Mouse (Mus musculus) olfactory bulb, adult 2 months (tissue): ENCODE data around the gene Rflna. TPM values are rescaled to one million over a fixed set of nuclear protein-coding genes. Genes with fewer than 3 reads are reported as not detected.

Experiments
- H3K27ac ChIP-seq: fragments of 200-500 bp; 2 replicates; pipeline ENCODE4 v1.5.1; 2012; ENCODE audit warnings: low read depth, low read length; ENCODE audit not compliant: insufficient read depth
- H3K4me1 ChIP-seq: fragments of 200-500 bp; 2 replicates; pipeline ENCODE4 v1.6.1; 2012; ENCODE audit warnings: low read length; ENCODE audit not compliant: control insufficient read depth, insufficient read depth
- H3K4me3 ChIP-seq: fragments of 200-500 bp; 2 replicates; pipeline ENCODE4 v1.5.1; 2012; ENCODE audit warnings: mild to moderate bottlenecking, low read depth, low read length, moderate library complexity; ENCODE audit not compliant: insufficient read depth
- CTCF ChIP-seq: fragments of 200-500 bp; IDR thresholded peaks from 2 replicates; pipeline ENCODE4 v1.5.1; 2012; ENCODE audit warnings: low read depth, mild to moderate bottlenecking, low read length, moderate library complexity; ENCODE audit not compliant: insufficient read depth
- POLR2A ChIP-seq: fragments of 200-500 bp; IDR thresholded peaks from 2 replicates; pipeline ENCODE4 v1.6.1; 2012; ENCODE audit warnings: mild to moderate bottlenecking, low read depth, low read length, moderate library complexity; ENCODE audit not compliant: insufficient read depth
- whole genome bisulfite sequencing: fragments of 180-500 bp; shearing (Covaris S2); methylation state at CpG from one replicate; pipeline ENCODE4 v1.1.7; 2018; 5-methylcytosine and 5-hydroxymethylcytosine counted together
- polyA plus RNA-seq: library from polyadenylated mRNA; stranded (reverse); fragments of >200 nt; gene quantifications from 2 replicates; pipeline ENCODE4 v1.2.4, GENCODE M21; 2012; ENCODE audit warnings: low replicate concordance; ENCODE audit not compliant: missing spikeins, insufficient read depth, insufficient read length

Rflna gene
- not detected in 2 replicates for polyA plus RNA-seq

GRCm38 (mm10) chr5:125002969-125003872 lies at the start of gene Rflna:
Gene Rflna, plus strand, starts transcription at chr5:125003221.
- 6% methylated on average over 36 of the region's 41 CpGs for WGBS
- Histone ChIP-seq H3K27ac (no peak within 1 kb of the TSS), H3K4me1 (peaks cover 25% of the 10 kb centered on the region), H3K4me3 (peak within 1 kb of the TSS; percentile 6; the same call in 1 of the 2 replicates)
- TF ChIP-seq CTCF (no peak), POLR2A (no peak)

DNA sequence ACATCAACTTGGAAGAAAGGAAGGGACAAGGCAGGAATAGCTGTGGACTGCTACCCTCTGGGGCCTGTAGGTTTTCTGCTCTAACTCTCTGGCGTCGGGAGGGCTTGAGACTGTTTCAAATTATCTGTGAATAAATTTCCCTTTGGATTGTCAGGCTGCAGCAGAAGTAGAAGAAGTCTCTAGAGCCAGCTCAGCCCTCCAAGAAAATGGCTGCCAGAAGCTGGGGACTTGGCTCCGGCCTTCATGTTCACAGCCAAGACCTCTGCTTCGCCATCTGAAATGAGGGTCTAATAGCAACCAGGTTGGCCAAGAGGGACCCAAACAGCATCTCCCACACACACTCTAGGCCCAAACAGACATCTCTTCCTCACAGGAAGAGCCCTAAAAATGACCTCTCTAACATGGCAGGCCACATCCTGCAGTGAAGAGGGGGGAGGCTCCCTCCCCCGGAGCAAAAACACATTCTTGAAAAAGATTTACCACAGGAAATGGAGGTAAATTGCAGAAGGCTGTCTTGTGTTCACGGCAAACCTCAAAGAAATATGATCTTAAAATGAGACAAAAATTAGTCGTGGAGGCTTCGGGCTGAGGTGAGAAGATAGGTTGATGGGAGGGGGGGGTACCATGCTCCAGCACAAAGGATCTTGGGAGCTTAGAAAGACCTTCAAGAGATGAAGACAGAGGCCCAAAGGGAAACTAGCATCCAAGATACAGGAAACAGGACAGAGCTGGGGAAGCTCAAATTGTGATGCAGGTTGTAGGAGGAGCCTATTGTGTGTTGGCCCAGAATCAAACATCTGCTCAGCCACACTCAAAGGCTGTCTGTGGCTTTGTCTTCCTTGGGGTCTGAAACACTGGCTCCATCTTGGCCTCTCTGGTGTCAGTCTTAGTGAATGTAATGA lies 48.4 kb upstream of the Rflna start:
- Histone ChIP-seq H3K4me1 (peaks cover 31% of the 10 kb centered on the region), H3K27ac (no peak overlapping the region), H3K4me3 (no peak overlapping the region)
- 78% methylated on average over 8 of the region's 8 CpGs for WGBS
- no peak for TF ChIP-seq POLR2A

- no peak overlapping the region for H3K4me3 ChIP-seq
- no peak for TF ChIP-seq POLR2A
- no peak for TF ChIP-seq CTCF
- H3K27ac ChIP-seq: no peak overlapping the region
- peaks cover 27% of the 10 kb centered on the region for H3K4me1 ChIP-seq
- WGBS: 39% methylated on average over 5 of the region's 5 CpGs
Measured at GRCm38 (mm10) chr5:124957491-124957890, 45.5 kb upstream of the Rflna start.

- 97% methylated on average over 4 of the region's 4 CpGs for WGBS
- TF ChIP-seq CTCF (0 out of 2 replicates have a peak, but pooled peaks have one; percentile 26), POLR2A (no peak)
- no peak overlapping the region for H3K4me3 ChIP-seq
- H3K27ac ChIP-seq: no peak overlapping the region
- peaks cover 23% of the 10 kb centered on the region for H3K4me1 ChIP-seq
Measured at GRCm38 (mm10) chr5:124959099-124959498, 43.9 kb upstream of the Rflna start.

DNA sequence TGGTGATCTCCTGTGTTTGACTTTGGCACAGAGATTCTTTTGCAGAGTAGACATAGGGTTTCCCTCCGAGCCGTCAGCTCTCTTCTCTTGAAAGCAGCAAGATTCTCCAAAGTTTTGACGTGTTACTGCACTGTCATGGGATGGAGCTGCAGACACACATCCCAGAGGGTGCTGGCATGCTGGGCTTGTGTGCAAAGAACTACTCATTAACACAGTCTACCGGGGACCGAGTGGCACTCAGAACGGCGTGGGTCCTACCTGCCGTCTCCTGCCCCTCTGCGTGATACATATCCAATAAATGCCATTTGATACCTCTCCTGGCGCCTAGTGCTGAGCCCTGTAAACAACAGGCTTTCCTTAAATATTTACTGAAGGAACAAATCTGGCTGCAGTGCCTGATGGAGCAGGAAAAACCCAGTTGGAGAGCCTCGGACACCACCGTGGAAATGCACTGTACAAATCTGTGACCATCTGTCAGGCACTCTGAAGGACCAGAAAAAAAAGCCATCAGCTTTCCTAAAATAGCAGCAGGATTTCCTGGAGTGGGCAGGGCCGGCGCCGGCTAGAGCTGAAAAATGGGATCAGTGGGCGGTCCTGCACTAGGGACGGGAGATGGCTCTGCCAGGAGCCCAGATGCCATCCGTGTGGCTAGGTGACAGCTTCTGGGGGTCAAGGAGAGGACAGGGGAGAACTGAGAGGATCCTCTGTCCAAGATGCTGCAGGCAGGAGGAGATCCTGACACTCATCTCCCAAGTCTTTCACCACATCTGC lies 42.7 kb upstream of the Rflna start:
- TF ChIP-seq POLR2A: no peak
- no peak for TF ChIP-seq CTCF
- H3K4me3 ChIP-seq: no peak overlapping the region
- H3K4me1 ChIP-seq: peaks cover 27% of the 10 kb centered on the region
- WGBS: 34% methylated on average over 18 of the region's 18 CpGs
- peak overlapping the region; percentile 45 for H3K27ac ChIP-seq

DNA sequence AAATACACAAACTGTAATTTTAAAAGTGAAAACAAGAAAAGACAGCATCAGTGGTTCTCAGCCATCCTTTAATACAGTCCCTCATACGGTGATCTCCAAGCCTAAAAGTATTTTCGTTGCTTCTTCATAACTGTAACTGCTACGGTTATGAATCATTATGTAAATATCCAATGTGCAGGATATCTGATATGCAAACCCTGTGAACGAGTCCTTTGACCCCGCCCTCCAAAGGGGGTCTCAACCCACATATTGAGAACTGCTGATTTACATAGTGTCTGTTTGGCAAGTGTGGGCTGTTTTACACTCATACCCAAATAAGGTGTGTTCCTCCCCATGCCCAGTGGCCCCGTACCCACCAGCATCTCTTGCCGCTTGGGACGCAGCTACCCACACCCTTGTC lies 41.6 kb upstream of the Rflna start:
- whole genome bisulfite sequencing: 87% methylated on average over 8 of the region's 8 CpGs
- no peak overlapping the region for H3K27ac ChIP-seq
- peaks cover 27% of the 10 kb centered on the region for H3K4me1 ChIP-seq
- no peak for TF ChIP-seq POLR2A
- TF ChIP-seq CTCF: no peak
- no peak overlapping the region for H3K4me3 ChIP-seq

GRCm38 (mm10) chr5:124962761-124963160 lies 40.3 kb upstream of the Rflna start:
- peaks cover 29% of the 10 kb centered on the region for H3K4me1 ChIP-seq
- no peak overlapping the region for H3K4me3 ChIP-seq
- TF ChIP-seq CTCF: no peak
- TF ChIP-seq POLR2A: no peak
- WGBS: 69% methylated on average over 7 of the region's 7 CpGs
- H3K27ac ChIP-seq: no peak overlapping the region

GRCm38 (mm10) chr5:124963806-124964672 lies 39.0 kb upstream of the Rflna start:
- H3K4me3 ChIP-seq: no peak overlapping the region
- H3K27ac ChIP-seq: 0 out of 2 replicates have a peak overlapping the region, but pooled peaks have one; percentile 7
- peaks cover 24% of the 10 kb centered on the region for H3K4me1 ChIP-seq
- 42% methylated on average over 22 of the region's 22 CpGs for WGBS
- TF ChIP-seq POLR2A (0 out of 2 replicates have a peak, but pooled peaks have one; percentile 12), CTCF (no peak)
